Mouse (Mus musculus): ENCODE measurements around the gene Zfp963.

Gene Zfp963

DNA sequence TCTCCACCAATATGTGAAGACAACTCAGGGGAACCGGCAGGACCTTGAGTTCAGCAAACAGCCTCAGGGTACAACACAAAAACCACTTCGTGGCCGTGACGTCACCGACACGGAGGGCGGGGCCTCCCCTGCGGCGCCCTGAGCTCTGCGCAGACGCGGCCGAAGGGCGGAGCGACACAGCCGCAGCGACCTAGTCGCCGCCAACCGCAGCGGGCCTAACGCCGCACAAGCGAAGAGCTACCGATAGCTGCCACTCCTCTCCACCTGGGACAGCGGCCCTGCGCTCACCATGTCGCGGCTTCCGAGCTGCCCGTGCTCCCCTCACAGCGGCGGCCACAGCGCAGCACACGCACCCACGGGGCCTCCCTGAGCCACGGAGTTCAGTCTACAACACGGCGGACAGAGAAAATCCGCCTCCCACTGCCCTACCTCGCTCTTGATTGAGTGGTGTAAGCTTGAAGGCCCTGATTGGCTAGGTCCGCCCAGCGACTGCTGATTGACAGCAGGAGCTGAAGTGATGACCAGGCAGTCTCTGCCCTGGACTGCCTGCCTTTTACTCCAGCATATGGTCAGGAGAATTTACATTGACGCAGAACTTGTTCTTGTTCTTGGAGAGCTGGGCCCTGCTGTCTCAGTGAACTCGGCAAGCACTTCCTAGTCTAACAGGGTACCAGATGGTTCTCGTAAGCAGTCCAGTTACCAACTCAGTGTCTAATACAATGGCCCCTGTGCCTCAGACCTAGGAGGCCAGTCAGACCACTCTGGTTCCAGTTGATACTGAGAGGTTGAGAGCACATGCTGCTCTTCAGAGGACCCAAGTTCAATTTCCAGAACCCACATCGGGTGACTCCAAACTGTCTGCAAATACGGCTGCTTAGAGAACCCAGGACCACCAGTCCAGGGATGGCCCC lies at the start of gene Zfp963:
Gene Zfp963 (minus strand): TSS at position 427 of the 911 bp plus-strand sequence.
- DNase-seq, result peak; percentile 96

DNA sequence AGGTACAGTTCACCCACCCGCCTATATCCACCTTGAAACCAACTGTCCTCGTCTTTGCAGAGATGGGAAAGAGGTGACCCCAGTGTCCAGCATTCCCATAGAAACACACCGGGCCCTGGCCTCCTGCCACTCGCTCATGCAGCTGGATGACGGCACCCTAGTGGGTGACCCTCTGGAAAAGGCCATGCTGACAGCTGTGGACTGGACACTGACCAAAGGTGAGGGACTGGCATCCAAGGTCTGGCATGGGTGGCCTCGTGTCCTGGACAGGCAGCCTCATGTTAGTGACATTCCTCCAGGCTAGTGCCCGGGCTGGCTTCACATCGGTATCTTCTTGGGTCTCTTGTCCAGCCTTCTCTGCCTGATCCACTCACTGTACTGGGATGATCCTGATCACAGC lies 49.5 kb upstream of the Zfp963 start:
- DNase-seq, result no peak

DNA sequence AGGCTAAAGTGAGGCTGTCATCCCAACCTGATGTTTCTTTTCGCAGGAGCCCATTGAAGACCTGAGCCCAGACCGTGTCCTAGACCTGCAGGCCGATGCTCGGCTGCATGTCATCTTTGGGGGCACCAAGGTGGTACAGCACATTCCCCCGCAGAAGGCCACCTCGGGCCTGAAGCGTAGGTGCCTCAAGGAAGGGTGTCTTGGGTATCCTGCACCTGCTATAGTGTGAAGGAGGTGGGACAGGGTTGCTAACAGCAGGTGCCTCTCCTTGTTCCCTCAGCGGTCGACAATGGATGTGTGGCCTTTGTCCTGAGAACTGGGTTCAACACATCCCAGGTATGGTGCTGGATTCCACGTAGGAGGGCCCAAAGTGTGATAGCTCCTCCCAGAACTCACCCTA lies 47.9 kb upstream of the Zfp963 start:
- DNase-seq, result no peak

DNA sequence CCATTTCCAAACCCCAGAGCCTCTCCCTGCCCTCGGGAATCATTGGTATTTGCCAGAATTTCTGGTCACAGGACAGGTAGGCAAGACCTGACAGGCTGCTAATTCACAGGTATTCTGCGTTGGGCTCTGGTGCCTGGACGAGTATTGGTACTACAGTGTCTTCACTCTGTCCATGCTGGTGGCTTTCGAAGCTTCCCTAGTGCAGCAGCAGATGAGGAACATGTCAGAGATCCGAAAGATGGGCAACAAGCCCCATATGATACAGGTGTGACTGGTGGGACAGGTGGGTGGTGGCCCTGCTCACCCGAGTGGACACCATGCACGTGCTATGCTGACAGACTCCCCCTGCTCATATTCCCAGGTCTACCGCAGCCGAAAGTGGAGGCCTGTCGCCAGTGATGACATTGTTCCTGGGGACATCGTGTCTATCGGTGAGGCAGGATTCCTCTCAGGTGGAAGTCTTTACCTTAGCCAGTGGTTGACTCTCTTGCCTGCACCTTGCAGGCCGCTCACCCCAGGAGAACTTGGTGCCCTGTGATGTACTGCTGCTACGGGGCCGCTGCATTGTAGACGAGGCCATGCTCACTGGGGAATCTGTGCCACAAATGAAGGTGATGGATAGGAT lies 47.1 kb upstream of the Zfp963 start:
- DNase-seq, result no peak

DNA sequence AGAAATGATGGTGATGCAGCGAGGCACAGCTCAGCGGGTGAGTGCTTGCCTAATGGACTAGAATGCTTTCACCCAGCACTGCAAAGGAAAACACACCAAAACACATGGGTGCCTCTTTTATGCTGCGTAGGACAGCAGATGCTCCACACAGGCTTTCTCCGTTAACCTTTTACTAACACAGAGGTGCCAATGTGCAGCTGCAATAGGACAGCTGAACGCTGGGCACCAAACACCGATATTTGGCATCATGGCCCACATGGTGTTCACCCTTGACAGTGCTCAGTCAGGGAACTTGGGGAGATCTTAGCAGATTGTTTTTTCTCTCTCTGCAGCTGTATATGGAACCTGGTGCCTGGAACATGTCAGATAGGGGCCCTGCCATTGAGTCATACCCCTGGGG lies 45.1 kb upstream of the Zfp963 start:
- DNase-seq, result no peak

DNA sequence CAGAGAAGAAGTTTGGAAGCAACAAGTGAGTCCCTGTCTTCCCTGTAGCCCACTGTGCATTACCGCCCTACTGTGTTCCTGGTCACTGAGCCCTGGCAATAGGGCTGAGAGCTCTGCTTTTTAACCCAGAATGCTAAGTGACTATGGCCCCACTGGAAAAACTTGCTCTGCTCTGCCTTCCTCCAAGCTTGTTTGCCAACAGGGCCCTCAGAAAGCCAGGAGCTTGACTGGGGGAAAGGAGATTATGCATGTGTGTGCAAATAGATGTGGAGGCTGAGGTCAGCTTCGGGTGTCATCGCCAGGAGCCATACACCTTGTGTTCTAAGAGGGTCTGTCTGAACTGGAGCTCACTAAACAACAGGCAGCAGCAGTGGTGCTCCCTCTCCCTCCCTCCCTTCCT lies 44.3 kb upstream of the Zfp963 start:
- peak; percentile 1 for DNase-seq

DNA sequence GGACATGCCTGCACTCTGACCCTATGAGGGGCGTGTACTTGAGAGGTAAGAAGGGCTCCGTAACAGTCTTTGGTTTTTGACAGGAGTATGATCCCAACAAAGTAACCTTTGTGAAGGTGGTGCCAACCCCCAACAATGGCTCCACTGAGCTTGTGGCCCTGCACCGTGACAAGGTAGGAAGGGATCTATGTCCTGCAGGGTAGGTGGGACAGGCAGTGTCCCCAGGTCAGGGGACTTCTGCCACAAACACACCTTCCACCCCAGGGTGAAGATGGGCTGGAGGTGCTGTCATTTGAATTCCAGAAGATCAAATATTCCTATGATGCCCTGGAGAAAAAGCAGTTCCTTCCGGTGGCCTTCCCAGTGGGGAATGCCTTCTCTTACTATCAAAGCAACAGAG lies 43.9 kb upstream of the Zfp963 start:
- DNase-seq, result peak; percentile 1

DNA sequence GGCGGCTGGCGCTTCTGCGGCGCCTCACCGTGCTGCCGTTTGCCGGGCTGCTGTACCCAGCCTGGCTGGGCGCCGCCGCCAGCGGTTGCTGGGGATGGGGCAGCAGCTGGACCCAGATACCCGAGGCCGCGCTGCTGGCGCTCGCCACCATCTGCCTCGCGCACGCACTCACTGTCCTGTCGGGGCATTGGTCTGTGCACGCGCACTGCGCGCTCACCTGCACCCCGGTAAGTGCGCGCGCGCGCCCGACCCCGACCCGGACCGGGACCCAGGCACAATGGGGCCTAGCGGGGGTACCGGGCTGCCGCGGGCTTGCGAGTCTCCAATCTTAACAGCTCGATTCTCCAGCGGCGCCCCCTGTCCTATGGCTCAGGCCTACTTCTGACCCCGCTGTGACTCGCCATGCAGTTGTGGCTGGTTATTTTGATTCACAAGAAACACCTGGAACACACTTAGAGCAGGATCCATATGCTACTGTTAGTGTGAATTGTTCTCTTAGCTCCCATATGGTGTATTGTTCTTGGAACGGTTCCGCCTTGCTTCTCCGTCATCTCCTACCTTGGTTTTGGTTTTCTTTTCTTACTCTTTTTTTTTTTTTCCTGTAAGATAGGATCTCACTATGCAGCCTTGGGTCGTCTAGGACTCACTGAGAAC lies 41.8 kb upstream of the Zfp963 start:
- DNase-seq, result no peak

DNA sequence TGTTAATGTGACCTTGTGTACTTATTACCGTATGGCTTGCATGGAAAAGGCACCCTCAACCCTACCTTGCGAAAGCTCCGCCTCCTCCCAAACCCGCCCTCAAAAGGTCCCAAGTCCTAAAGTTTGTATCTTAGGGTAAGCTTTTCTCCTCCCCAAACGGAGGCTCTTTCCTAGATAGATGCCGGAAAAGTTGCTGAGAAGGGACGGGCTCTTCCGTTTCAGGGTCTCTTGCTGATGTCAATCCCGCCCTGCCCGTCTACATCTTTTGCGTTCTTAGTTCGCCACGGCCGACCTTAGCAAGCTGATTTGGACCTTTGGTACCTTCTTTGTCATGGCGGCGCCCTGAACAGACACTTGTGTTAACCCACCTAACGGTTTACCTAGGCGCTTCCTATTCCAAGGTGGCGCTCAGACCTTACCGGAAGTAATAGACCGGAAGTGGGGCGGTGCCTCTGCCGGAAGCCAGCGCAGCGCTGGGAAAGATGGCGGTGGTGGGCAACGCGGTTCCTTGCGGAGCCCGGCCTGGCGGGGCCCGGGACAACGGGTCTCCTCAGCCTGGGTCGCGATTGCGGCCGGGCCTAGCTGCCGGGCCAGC lies 41.1 kb upstream of the Zfp963 start, which contains the start of the genes Atp13a1 and Zfp866:
Gene Atp13a1 (plus strand): TSS at position 391 of the 595 bp plus-strand sequence.
Gene Zfp866 (minus strand): TSS at position 406 of the 595 bp plus-strand sequence.
- DNase-seq, result peak; percentile 89

DNA sequence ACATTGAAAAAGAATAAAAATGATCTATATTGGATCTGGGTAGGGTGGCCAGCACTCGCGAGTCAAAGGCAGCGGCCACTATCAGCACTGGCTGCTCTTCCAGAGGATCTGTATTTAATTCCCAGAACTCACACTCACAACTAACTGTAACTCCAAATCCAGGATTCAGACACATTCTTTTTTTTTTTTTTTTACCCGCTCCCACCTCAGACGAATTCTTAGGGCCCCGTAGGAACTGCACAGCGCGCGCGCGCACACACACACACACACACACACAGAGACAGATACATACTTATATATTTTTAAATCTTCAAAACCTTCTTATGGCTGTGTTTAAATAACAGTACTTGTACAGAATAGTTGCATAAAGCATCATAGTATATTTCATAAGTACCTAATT lies 40.6 kb upstream of the Zfp963 start:
- no peak for DNase-seq

DNA sequence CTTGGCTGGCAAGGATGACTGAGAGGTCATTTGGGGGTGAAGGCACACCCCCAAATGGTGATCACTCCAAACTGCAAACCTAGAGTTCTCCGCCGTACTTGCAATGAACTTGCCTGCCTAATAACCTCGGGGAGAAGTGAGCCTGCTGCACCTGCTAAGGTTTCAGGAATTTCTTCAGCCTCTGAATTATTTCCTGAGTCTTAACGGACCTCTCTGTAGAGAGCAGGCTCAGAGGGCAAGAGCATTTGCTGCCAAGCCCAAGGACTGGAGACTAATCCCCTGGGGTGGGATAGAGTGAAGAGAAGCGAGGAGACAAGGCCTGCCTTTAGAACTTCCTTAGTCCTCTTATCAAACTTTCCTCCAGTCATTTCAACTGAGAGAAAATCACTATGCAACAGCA lies 40.0 kb upstream of the Zfp963 start:
- no peak for DNase-seq

DNA sequence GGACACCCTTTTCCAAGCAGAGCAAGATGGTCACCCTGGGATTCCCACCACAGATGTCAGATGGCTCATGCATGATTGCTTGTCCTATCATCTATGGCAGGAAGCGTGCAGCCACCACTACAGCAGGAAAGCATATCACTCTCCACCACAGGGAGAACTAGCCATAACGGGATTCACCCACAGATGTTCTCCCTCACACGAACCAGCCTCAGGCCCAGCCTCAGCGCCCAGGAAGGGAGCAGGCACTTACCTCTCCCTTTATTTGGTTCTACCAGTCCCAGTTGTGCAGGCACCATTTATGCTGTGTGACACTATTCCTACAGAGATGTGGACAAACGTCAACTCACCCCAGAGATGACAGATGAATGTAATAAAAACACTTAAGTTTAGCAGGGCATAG lies 39.3 kb upstream of the Zfp963 start:
- no peak for DNase-seq

DNA sequence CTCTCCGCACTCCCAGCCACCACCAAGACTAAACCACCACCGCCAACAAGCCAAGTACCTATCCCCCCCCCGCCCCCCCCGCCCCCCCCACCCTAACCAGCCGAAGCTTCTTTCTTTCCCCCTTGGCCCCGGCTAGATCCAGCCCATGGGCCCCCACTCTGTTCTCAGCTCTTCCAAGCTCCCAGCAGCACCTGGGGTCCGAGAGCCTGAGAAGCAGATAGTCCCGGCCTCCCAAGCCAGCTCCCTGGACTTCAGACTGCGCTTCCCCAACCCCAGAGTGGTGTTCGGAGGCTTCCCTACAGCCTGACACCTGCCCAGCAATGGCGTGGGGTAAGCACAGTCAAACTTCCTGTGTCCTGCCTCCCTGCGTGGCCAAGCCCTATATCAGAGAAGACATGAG lies 27.3 kb upstream of the Zfp963 start:
- DNase-seq, result no peak

DNA sequence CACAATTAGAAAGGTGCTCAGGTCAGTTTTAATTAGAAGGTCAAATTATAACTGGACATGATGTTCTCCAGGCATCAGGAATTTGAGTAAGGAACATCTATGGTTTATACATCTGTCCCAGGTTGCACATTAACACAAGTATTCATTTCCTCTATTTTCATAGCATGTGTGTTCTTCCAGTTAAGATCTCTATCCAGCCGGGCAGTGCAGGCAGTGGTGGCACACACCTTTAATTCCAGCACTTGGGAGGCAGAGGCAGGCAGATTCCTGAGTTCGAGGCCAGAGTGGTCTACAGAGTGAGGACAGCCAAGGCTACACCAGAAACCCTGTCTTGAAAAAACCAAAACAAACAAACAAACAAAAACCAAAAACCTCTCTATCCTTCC lies 25.4 kb upstream of the Zfp963 start:
- no peak for DNase-seq

DNA sequence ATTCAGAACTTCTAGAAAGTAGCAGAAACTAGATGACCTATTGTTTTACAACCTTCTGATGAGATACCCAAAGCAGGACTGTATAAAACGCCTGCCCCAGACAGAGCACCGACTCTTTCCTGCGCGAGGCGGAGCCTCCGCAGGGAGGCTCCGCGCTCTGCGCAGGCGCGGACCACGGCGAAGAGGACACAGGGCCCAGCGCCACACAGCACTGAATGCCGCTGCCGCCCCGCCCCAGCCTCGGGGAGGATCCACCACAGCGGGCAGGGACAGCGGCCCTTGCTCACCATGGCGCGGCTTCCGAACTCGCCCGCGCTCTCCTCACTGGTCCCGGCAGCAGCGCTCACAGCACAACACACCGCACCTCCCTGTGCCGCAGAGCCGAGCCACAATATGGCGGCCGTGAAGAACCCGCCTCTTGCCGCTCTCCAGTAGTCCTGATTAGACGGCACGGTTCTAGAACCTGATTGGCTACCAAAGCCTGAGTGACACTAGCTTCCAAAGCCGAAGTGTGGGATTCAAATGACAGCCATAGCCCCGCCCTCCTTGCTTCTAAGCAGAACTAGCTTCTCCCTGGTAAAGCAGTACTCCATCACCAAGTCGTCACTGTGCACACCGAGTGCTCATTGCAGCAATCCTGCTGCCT lies 24.9 kb upstream of the Zfp963 start, which contains the start of gene Gm20422:
Gene Gm20422 (minus strand): TSS at position 384 of the 646 bp plus-strand sequence.
- DNase-seq, result peak; percentile 89

DNA sequence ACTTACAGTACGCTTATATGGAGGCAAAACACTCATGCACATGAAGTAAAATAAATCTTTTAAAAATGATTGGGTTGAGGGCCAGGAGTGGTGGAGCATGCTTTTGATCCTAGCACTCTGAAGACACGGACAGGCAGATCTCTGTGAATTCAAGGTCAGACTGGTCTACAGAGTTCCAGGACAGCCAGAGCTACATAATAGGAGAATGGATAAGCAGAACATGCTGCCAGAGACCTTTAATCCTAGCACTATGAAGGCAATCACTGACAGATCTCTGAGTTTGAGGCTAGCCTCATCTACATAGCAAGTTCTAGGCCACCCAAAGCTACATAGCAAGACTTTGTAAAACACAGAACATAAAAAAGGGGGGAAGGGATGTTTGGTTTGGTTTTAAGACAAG lies 22.3 kb upstream of the Zfp963 start:
- no peak for DNase-seq

DNA sequence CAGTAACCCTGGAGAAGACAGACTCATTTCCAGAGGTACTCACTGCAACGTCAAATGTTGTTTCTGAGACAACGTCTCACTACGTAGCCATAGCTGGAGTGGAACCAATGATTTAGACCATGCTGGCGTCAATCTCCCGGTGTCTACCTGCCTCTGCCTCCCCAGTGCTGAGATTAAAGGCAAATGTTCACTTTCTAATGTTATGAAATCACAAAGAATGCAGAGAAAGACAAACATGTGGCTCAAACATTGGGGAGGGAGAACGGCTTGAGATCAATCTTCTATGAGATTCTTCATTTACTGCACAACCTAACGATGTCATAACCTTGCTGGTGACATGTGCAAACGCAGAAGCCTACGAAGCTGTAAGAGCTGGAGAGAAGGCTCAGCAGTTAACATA lies 21.5 kb upstream of the Zfp963 start:
- DNase-seq, result no peak

DNA sequence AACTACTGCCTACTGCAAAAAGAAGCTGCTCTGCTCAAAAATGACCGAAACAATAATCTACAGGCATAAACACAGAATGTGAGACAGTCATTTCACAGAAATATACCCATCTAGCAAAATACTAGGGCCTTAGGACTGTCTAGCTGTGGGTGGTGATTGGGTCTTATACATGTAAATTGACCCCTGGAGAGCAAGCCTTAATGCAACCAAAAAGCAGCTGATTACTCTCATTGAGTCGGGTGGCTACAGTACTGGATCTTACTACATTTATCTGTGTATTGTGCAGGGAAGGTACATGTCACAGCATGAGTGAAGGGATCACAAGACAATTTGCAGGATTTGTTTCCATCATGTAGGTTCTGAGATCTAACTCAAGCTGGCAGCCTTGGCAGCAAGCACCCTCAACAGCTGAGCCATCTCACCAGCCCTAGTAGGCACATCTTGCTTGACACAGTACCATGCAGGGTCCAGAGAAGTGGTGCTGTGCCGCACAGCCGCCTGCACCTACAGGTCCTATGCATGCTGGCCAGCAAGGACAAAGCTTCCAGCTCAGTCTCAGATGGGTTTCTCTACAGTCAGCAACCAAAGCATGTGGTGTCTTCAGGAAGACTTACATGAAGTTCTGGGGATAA lies 12.2 kb upstream of the Zfp963 start:
- no peak for DNase-seq

DNA sequence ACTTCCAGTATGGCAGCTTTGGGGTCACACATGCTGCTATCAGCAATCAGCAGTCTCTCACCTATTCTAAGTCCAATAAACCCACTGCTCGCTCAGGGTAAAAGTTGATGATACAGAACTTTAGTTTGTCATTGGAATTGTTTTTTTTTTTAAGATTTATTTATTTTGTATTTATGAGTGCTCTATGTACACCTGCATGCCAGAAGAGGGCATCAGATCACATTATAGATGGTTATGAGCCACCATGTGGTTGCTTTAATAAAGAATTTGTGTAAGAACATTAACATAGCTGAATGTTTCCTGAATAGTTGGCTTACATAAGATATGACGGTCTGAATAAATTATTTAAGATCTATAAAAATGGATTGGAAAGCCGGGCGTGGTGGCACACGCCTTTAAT lies 8.5 kb upstream of the Zfp963 start:
- no peak for DNase-seq

DNA sequence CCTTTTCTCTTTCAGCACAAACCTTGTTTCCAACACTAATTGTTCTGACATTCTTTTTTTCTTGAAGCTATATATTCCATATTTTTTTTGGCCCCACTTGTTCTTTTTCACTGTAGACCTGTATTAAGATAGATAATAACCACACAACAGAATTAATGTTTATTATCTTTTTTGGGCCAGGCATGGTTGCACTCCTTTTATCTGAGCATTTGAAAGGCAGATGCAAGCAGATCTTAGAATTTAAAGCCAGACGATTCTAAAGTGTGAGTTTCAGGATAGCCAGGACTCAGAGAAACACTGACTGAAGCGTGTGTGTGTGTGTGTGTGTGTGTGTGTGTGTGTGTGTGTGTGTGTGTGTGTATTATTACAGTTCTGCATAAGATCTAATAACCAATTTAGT lies 2.7 kb upstream of the Zfp963 start:
- no peak for DNase-seq

DNA sequence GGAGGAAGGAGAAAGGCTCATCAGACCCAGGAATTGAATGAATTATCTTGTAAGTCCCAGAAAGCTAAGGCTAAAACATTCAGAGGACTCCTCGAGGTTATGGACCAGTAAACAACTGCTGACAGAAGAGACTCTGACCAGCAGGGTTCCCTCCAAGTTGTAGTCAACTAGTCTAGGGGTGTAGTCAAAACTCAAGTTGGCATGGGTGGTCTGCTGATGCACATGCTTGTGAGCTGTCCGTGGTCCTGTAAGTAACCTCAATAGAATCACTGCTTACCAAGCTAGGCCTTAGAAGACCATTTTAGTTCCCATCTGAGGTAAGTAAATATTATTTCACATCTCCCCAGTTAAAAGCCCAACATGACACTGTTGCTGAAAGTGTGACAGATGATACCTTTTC lies 8.5 kb downstream of the Zfp963 start:
- no peak for DNase-seq

DNA sequence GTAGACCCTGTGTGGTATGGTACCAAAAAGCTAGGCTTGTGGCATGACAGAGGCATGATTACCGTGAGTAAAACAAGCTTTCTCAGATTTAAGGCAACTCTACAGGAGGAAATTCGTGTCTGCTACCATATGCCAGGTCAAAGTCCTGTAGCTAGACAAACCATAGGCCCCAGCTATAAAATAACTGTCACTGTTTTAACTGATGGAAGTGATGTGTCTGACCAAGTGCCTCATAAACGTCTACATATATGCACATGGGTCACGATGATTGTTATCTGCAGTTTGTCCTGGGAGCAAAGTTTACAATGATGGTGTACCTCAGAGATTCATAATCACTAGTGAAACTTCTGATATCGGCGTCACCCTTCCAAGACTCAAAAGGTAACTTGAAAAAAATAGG lies 9.0 kb downstream of the Zfp963 start:
- no peak for DNase-seq
